Mouse (Mus musculus) hindbrain, postnatal 0 days (tissue): ENCODE measurements at regions not wholly inside any gene's neighbourhood (a gene's known extent, or its start where the extent isn't known, plus 50 kb on each side); places are given as distances from the start of the nearest gene placed in this dataset.
A peak's percentile ranks its signal among the peaks of the same experiment; 100 is the strongest.

Source experiments
- ATAC-seq: fragments of 200-750 bp; cut with Nextera tagmentation; 2 replicates; pipeline ENCODE4 v1.8.0; 2017; ENCODE audit warnings: mild to moderate bottlenecking, moderate TSS enrichment, moderate library complexity
- DNase-seq: peaks from one replicate; pipeline ENCODE4 v3.0.0-alpha.2; 2015; ENCODE audit warnings: low spot score
- H3K27ac ChIP-seq: fragments of 300-500 bp; sonication (generic); 2 replicates; pipeline ENCODE4 v1.5.1; 2014; ENCODE audit warnings: mild to moderate bottlenecking
- H3K27me3 ChIP-seq: fragments of 300-500 bp; sonication (generic); 2 replicates; pipeline ENCODE4 v1.6.1; 2014; ENCODE audit warnings: low read length, mixed read lengths; ENCODE audit not compliant: insufficient read depth
- H3K36me3 ChIP-seq: fragments of 300-500 bp; sonication (generic); 2 replicates; pipeline ENCODE4 v1.6.1; 2014; ENCODE audit warnings: low read length, mixed read lengths; ENCODE audit not compliant: insufficient read depth
- H3K4me1 ChIP-seq: fragments of 300-500 bp; sonication (generic); 2 replicates; pipeline ENCODE4 v1.6.1; 2014; ENCODE audit warnings: antibody characterized with exemption, low read length, mixed read lengths; ENCODE audit not compliant: insufficient read depth
- H3K4me2 ChIP-seq: fragments of 300-500 bp; sonication (generic); 2 replicates; pipeline ENCODE4 v1.6.1; 2014; ENCODE audit warnings: low read depth, mild to moderate bottlenecking, low read length, moderate library complexity, mixed read lengths
- H3K4me3 ChIP-seq: fragments of 300-500 bp; sonication (generic); 2 replicates; pipeline ENCODE4 v1.5.1; 2014; ENCODE audit warnings: low read length
- H3K9ac ChIP-seq: fragments of 300-500 bp; sonication (generic); replicated peaks from 2 replicates; pipeline ENCODE4 v1.6.1; 2014; ENCODE audit warnings: mild to moderate bottlenecking, low read length, moderate library complexity, mixed read lengths
- H3K9me3 ChIP-seq: fragments of 300-500 bp; sonication (generic); 2 replicates; pipeline ENCODE4 v1.6.1; 2016; ENCODE audit warnings: low read length, mixed read lengths
- CTCF ChIP-seq: IDR thresholded peaks from 2 replicates; pipeline ENCODE4 v1.5.1; 2016; ENCODE audit warnings: antibody characterized with exemption, control low read depth, low read depth
- WGBS: fragments of 180-500 bp; shearing (Covaris S2); extraction: QIAGEN DNeasy Blood & Tissue Kit; methylation state at CpG from one replicate; pipeline ENCODE4 v1.1.7; 2014; 5-methylcytosine and 5-hydroxymethylcytosine counted together

DNA sequence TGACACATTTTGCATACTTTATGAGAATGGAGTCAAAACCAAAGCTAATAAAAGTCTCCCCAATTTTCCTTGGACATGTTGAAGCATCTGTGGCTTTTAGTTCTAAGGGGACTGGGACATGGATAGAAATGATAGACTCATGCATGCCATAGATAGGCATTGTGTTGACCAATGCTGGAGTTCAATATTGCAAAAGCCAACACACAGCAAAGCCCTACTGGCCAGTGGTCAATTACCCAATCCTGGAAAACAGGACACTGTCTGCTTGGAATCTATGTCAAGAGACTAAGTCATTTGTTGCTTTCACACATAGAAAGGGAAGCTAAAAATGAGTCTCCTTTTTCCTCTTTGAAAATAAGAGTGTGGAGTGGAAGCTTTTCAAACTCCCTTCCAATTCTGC lies 99.1 kb upstream of the Fam204a start:
- Histone ChIP-seq H3K27me3 (no peaks in the 10 kb centered on the region), H3K27ac (no peak overlapping the region), H3K4me3 (no peak overlapping the region), H3K4me2 (no peak overlapping the region), H3K9me3 (no peaks in the 10 kb centered on the region), H3K4me1 (0 out of 2 replicates have a peak, but pooled peaks cover 6% of the 10 kb centered on the region), H3K36me3 (no peaks in the 10 kb centered on the region), H3K9ac (no peak overlapping the region)
- ATAC-seq: no peak
- TF ChIP-seq CTCF: no peak
- DNase-seq: no peak

DNA sequence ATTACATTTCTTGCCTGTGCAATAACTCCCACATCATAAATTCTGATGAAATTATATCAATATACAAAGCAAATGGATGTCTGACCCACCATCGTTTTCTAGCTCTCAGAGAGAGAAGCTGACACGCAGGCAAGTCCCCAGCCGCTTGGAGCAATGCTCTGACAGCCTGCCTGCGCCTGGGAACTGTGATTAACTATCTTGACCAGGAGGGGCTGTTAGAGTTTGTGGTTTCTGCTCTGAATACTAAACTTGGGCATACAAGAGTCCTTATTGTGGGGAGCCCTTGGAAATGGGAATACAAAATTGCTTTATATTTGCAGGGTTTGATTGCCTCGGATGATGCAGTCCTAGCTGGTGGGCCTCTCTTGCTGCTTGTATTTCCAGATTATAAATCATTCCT lies 98.6 kb upstream of the Fam204a start:
- H3K9me3 ChIP-seq: no peaks in the 10 kb centered on the region
- no peak overlapping the region for H3K4me2 ChIP-seq
- H3K4me1 ChIP-seq: 0 out of 2 replicates have a peak, but pooled peaks cover 6% of the 10 kb centered on the region
- H3K36me3 ChIP-seq: no peaks in the 10 kb centered on the region
- no peak overlapping the region for H3K27ac ChIP-seq
- H3K9ac ChIP-seq: no peak overlapping the region
- WGBS: 33% methylated on average over 5 of the region's 5 CpGs
- DNase-seq (peak; percentile 47), ATAC-seq (peak; percentile 69)
- H3K27me3 ChIP-seq: no peaks in the 10 kb centered on the region
- H3K4me3 ChIP-seq: no peak overlapping the region
- TF ChIP-seq CTCF: 0 out of 2 replicates have a peak, but pooled peaks have one; percentile 32

DNA sequence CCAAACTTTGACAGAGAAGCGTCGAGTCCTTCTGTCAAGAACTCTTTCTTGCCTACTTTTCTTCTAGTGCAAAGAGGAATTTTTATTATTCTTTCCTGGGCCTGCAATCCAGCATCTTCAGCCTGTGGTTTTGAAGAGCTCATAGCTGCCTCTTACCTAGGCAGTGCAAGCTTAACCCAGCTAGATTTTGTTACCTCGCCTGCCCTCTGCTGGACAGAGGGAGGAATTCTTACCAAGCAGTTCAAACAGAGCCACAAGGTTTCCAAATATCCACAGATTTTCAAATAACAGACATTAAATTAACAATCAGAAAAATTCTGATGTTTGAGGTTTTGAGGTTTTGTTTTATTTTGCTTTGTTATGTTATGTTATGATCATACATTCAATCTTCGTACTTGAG lies 84.1 kb upstream of the Fam204a start:
- peak; percentile 91 for DNase-seq
- 24% methylated on average over 4 of the region's 4 CpGs for WGBS
- ATAC-seq: peak; percentile 74; the same call in 1 of the 2 replicates
- H3K9ac ChIP-seq: no peak overlapping the region
- no peaks in the 10 kb centered on the region for H3K27me3 ChIP-seq
- no peak overlapping the region for H3K4me3 ChIP-seq
- peak; percentile 89 for TF ChIP-seq CTCF
- H3K4me2 ChIP-seq: no peak overlapping the region
- no peaks in the 10 kb centered on the region for H3K9me3 ChIP-seq
- H3K4me1 ChIP-seq: no peaks in the 10 kb centered on the region
- H3K27ac ChIP-seq: no peak overlapping the region
- H3K36me3 ChIP-seq: no peaks in the 10 kb centered on the region

DNA sequence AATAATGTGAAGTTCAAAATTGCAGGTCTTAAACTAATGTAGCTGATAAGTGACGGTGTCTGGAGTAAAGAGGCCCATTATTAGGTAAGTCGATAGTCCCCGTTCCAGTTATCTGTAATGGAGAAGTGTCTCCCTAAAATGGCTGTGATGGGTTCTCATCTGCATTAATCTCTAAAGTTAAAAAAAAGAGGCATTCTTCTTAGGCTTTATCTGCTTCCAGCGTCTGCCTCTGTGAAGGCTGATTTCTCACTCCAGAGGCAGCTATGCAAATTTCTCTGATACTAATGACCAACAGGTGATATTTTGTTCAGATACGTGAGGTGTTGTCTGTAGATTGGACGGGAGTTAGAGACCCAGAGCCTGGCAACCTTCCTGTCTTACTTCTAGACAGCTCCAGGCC lies 75.9 kb upstream of the Fam204a start:
- Histone ChIP-seq H3K27ac (no peak overlapping the region), H3K36me3 (no peaks in the 10 kb centered on the region), H3K4me3 (no peak overlapping the region), H3K9me3 (no peaks in the 10 kb centered on the region), H3K4me2 (no peak overlapping the region), H3K4me1 (no peaks in the 10 kb centered on the region), H3K27me3 (no peaks in the 10 kb centered on the region), H3K9ac (no peak overlapping the region)
- no peak for ATAC-seq
- DNase-seq: no peak
- no peak for TF ChIP-seq CTCF
- 74% methylated on average over 6 of the region's 6 CpGs for WGBS

DNA sequence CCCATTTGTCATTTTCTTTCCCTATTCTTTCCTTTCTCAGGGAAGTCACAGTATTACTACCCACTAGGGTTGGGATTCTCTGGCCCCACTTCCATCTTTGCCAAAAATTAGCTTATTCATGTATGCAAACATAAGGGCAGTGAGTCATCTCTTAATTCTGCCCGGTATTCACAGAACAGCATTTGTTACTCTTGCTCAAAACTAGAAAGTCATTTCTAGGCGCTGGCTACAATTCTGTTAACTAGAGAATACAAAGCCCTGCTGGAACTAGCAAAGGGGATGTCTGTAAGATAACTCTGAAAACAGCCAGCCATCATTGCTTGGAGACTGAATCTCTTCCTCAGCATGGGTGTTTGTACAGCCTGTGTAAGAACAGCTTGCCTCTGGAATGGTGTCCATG lies 74.4 kb upstream of the Fam204a start:
- Histone ChIP-seq H3K9ac (no peak overlapping the region), H3K27ac (no peak overlapping the region), H3K4me1 (no peaks in the 10 kb centered on the region), H3K4me3 (no peak overlapping the region), H3K36me3 (no peaks in the 10 kb centered on the region), H3K4me2 (no peak overlapping the region), H3K9me3 (no peaks in the 10 kb centered on the region), H3K27me3 (no peaks in the 10 kb centered on the region)
- DNase-seq: no peak
- ATAC-seq: no peak
- no peak for TF ChIP-seq CTCF
- WGBS: 67% methylated on average over 2 of the region's 2 CpGs

DNA sequence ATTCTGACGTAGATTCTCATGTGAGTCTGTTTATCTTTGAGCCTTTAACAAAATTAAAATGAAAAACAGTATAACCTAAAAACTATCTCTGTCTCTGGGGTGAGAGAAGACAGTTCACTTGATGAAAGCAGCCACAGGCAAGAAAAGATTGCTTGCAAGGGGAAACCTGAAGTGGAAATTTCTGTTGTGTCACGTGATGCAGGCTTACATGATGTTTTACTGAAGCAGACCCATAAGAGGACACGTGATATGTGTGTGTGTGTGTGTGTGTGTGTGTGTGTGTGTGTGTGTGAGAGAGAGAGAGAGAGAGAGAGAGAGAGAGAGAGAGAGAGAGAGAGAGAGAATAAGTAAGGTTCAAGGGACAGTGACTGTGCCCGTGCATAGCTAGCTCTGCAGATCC lies 63.7 kb upstream of the Fam204a start:
- ATAC-seq: no peak

DNA sequence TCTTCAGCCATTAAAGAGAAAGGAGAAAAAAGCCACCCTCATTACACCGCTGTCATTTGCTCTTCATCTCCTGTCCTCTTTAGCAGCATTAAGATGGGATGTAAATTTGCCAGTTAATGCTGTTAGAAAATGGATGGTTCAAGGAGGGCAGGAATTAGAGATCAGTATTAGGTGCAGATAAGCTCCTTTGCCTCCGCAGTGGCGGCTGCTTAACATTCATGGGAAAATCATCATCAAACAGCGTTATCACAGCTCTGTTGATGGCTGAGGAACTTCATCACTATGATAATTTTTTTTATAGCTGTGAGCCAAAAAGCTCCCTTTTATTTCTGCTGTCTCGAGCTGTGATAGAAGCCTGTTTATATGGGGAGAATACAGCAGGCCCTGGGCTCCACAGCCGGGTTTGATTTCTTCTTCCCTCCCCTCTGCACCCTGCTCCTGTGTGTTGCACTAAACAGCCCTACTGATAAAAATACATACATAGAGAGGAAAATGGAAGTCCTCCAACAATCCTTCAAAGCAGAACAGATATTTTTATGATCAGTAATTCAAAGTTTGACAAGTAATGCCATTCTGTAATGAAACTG lies 60.4 kb upstream of the Fam204a start:
- Histone ChIP-seq H3K9ac (no peak overlapping the region), H3K4me3 (no peak overlapping the region), H3K4me1 (no peaks in the 10 kb centered on the region), H3K36me3 (no peaks in the 10 kb centered on the region), H3K27me3 (no peaks in the 10 kb centered on the region), H3K9me3 (no peaks in the 10 kb centered on the region), H3K4me2 (no peak overlapping the region), H3K27ac (no peak overlapping the region)
- no peak for TF ChIP-seq CTCF
- ATAC-seq: no peak
- 60% methylated on average over 6 of the region's 6 CpGs for WGBS
- DNase-seq: peak; percentile 6

More for the DNA sequence above, 63.7 kb upstream of the Fam204a start:
- DNase-seq: no peak
- WGBS: 77% methylated on average over 4 of the region's 4 CpGs
- Histone ChIP-seq H3K9ac (no peak overlapping the region), H3K4me2 (no peak overlapping the region), H3K27ac (no peak overlapping the region), H3K9me3 (no peaks in the 10 kb centered on the region), H3K27me3 (no peaks in the 10 kb centered on the region), H3K4me1 (no peaks in the 10 kb centered on the region), H3K4me3 (no peak overlapping the region), H3K36me3 (no peaks in the 10 kb centered on the region)
- no peak for TF ChIP-seq CTCF
